Mouse (Mus musculus) stomach, postnatal 0 days (tissue): ENCODE data around the gene Zfp58. TPM values are rescaled to one million over a fixed set of nuclear protein-coding genes. Genes with fewer than 3 reads are reported as not detected.
"Not testable (repeated sequence)": the region's sequence is repeated elsewhere in the genome, so short reads cannot be mapped to it uniquely, and the experiment has no call there.

Source experiments
- ATAC-seq: fragments of 200-750 bp; cut with Nextera tagmentation; 2 replicates; pipeline ENCODE4 v1.8.0; 2017; ENCODE audit not compliant: low FRiP score, low TSS enrichment
- DNase-seq: peaks from one replicate; pipeline ENCODE4 v3.0.0-alpha.2; 2016; ENCODE audit warnings: low spot score
- H3K27ac ChIP-seq: fragments of 300-500 bp; sonication (generic); replicated peaks from 2 replicates; pipeline ENCODE4 v1.5.1; 2014; ENCODE audit warnings: mild to moderate bottlenecking, control low read depth
- H3K27me3 ChIP-seq: fragments of 300-500 bp; sonication (generic); 2 replicates; pipeline ENCODE4 v1.6.1; 2014; ENCODE audit warnings: low read length; ENCODE audit not compliant: control insufficient read depth, insufficient read depth
- H3K36me3 ChIP-seq: fragments of 300-500 bp; sonication (generic); 2 replicates; pipeline ENCODE4 v1.6.1; 2014; ENCODE audit warnings: low read length, mixed read lengths; ENCODE audit not compliant: control insufficient read depth, insufficient read depth
- H3K4me1 ChIP-seq: fragments of 300-500 bp; sonication (generic); replicated peaks from 2 replicates; pipeline ENCODE4 v1.6.1; 2014; ENCODE audit warnings: antibody characterized with exemption; ENCODE audit not compliant: control insufficient read depth, insufficient read depth
- H3K4me2 ChIP-seq: fragments of 300-500 bp; sonication (generic); replicated peaks from 2 replicates; pipeline ENCODE4 v1.6.1; 2014; ENCODE audit warnings: low read depth, mild to moderate bottlenecking, control low read depth, moderate library complexity
- H3K4me3 ChIP-seq: fragments of 300-500 bp; sonication (generic); 2 replicates; pipeline ENCODE4 v1.5.1; 2014; ENCODE audit warnings: low read depth, low read length, control low read depth
- H3K9ac ChIP-seq: fragments of 300-500 bp; sonication (generic); 2 replicates; pipeline ENCODE4 v1.6.1; 2014; ENCODE audit warnings: mild to moderate bottlenecking, low read length, control low read depth, mixed read lengths
- H3K9me3 ChIP-seq: fragments of 300-500 bp; sonication (generic); 2 replicates; pipeline ENCODE4 v1.6.1; 2016; ENCODE audit warnings: low read length; ENCODE audit not compliant: control insufficient read depth
- CTCF ChIP-seq: IDR thresholded peaks from 2 replicates; pipeline ENCODE4 v1.5.1; 2016; ENCODE audit warnings: antibody characterized with exemption, low read depth, mild to moderate bottlenecking, moderate library complexity
- EP300 ChIP-seq: optimal IDR thresholded peaks from 2 replicates; pipeline ENCODE3; 2016; ENCODE audit warnings: antibody characterized with exemption
- WGBS: fragments of 180-500 bp; shearing (Covaris S2); extraction: QIAGEN DNeasy Blood & Tissue Kit; methylation state at CpG from one replicate; pipeline ENCODE4 v1.1.7; 2014; 5-methylcytosine and 5-hydroxymethylcytosine counted together
- polyA plus RNA-seq: library from polyadenylated mRNA; unstranded; fragments of >200 nt; fragmentation: Nextera tagmentation; extraction: Ambion mirVana; gene quantifications from 2 replicates; pipeline ENCODE4 v1.2.1, GENCODE M21; 2015

Gene Zfp58
- polyA plus RNA-seq, 1 experiment from 2014 or later: 5.6 TPM

DNA sequence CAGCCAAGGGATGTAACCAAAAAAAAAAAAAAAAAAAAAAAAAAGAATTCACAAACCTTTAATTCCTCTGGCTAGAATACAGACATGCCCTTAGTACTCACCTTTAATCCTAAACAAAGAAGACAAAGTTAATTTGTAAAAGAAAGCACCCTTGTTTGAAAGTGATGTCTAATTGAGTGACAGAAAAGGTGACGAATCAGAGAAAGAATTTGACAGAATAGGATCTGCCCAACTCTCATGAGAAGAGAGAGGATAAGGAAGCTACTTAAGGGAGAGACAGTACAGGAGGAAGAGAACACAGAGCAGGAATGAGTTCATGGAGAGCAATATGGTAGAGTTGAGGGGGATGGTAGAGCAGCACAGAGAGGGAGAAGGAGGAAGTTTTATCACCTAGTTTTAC, 4.7 kb downstream of the Zfp58 start:
- DNase-seq (no peak), ATAC-seq (no peak)
- H3K4me1 ChIP-seq: no peaks in the 10 kb centered on the region
- H3K9me3 ChIP-seq: no peaks in the 10 kb centered on the region
- no peak overlapping the region for H3K4me3 ChIP-seq
- TF ChIP-seq CTCF: no peak
- TF ChIP-seq EP300: no peak
- H3K9ac ChIP-seq: no peak overlapping the region
- H3K27ac ChIP-seq: no peak overlapping the region
- H3K4me2 ChIP-seq: no peak overlapping the region
- H3K27me3 ChIP-seq: no peaks in the 10 kb centered on the region
- H3K36me3 ChIP-seq: peaks cover 16% of the 10 kb centered on the region
- WGBS: 97% methylated on average over 1 of the region's 1 CpGs

GRCm38 (mm10) chr13:67484424-67484811, 15.9 kb downstream of the Zfp58 start:
- Histone ChIP-seq H3K36me3 (no peaks in the 10 kb centered on the region), H3K4me3 (peak overlapping the region; percentile 59), H3K4me1 (no peaks in the 10 kb centered on the region), H3K9ac (peak overlapping the region; percentile 56), H3K27ac (no peak overlapping the region), H3K4me2 (peak overlapping the region; percentile 52), H3K27me3 (no peaks in the 10 kb centered on the region), H3K9me3 (0 out of 2 replicates have a peak, but pooled peaks cover 2% of the 10 kb centered on the region)
- WGBS: 31% methylated on average over 8 of the region's 8 CpGs
- TF ChIP-seq CTCF (no peak), EP300 (no peak)
- ATAC-seq (peak; percentile 48; the same call in 1 of the 2 replicates), DNase-seq (no peak)

GRCm38 (mm10) chr13:67483625-67484423, 16.5 kb downstream of the Zfp58 start, which contains the start of gene Zfp874b:
Zfp874b (minus strand) TSS chr13:67484258.
- ATAC-seq (peak; percentile 96), DNase-seq (peak; percentile 87)
- H3K9me3 ChIP-seq: no peaks in the 10 kb centered on the region
- peak within 1 kb of the TSS; percentile 52 for H3K4me2 ChIP-seq
- no peaks in the 10 kb centered on the region for H3K27me3 ChIP-seq
- H3K27ac ChIP-seq: no peak within 1 kb of the TSS; the same call in 1 of the 2 replicates
- H3K4me3 ChIP-seq: peak within 1 kb of the TSS; percentile 59
- peak within 1 kb of the TSS; percentile 56 for H3K9ac ChIP-seq
- TF ChIP-seq EP300: no peak
- TF ChIP-seq CTCF: no peak
- H3K4me1 ChIP-seq: no peaks in the 10 kb centered on the region
- 2% methylated on average over 20 of the region's 20 CpGs for WGBS
- no peaks in the 10 kb centered on the region for H3K36me3 ChIP-seq

- H3K27ac ChIP-seq: no peak overlapping the region
- H3K9me3 ChIP-seq: no peaks in the 10 kb centered on the region
- no peak overlapping the region for H3K4me2 ChIP-seq
- H3K36me3 ChIP-seq: no peaks in the 10 kb centered on the region
- 58% methylated on average over 4 of the region's 4 CpGs for WGBS
- TF ChIP-seq EP300 (no peak), CTCF (peak; percentile 29; the same call in 1 of the 2 replicates)
- no peak overlapping the region for H3K4me3 ChIP-seq
- no peaks in the 10 kb centered on the region for H3K27me3 ChIP-seq
- no peak for ATAC-seq
- DNase-seq: no peak
- no peak overlapping the region for H3K9ac ChIP-seq
- H3K4me1 ChIP-seq: no peaks in the 10 kb centered on the region
Observed at GRCm38 (mm10) chr13:67481528-67481927, 18.8 kb downstream of the Zfp58 start.

DNA sequence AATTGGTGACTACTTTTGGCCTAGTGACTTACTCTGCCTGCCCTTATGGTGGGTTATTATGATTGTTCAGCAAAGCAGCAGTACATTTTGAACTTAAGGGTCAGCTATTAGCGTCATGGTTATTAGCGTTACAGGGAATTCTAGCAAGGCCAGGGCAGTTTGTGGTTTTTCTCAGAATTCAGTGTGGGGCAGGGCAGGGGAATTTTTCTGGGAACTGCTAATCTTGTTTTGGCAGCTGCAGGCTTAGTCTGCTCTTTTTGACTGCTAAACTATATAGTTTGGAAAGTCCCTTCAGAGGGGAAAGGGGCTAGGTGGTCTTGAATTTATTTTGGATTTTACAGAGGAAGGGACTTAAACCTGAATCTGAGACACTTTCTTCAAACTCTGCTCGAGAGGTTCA, 31.1 kb downstream of the Zfp58 start:
- Histone ChIP-seq H3K27ac (no peak overlapping the region), H3K27me3 (no peaks in the 10 kb centered on the region), H3K4me2 (no peak overlapping the region), H3K9ac (no peak overlapping the region), H3K4me1 (no peaks in the 10 kb centered on the region), H3K4me3 (no peak overlapping the region), H3K9me3 (no peaks in the 10 kb centered on the region), H3K36me3 (no peaks in the 10 kb centered on the region)
- 88% methylated on average over 3 of the region's 3 CpGs for WGBS
- DNase-seq (no peak), ATAC-seq (no peak)
- TF ChIP-seq CTCF: no peak
- no peak for TF ChIP-seq EP300

DNA sequence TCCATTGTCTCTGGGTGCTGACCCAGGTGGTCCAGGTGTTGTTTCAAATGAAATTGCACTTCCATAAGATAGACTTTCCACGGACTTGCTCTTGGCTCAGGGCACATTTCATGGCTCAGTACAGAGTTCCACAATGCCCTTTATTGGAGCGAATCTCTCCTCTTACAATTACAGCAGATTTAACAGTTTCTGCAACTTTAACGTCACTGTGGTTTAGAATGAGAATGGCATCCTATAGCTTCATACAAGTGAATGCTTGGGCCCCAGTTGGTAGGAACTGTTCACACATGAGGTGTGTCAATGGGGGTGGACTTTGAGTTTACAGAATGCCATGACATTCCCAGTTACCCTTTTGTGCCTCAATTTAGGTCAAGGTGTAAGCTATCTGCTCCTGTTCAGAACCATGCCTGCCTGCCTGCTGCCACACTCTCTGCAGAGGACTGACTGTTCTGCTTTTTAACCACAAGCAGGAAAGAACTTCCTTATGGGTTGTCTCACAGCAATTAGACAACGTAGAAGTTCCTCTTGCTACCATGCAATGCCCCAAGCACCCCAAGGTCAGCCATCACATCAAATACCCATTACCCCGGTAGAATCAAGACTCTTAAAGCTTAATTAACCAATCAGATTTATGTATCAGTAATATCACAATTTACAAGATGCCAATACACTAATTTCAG, 36.7 kb downstream of the Zfp58 start:
- H3K27me3 ChIP-seq, H3K4me1 ChIP-seq, ATAC-seq, H3K27ac ChIP-seq, DNase-seq, H3K4me2 ChIP-seq, H3K36me3 ChIP-seq, H3K9ac ChIP-seq, H3K4me3 ChIP-seq, H3K9me3 ChIP-seq: not testable (repeated sequence)
- WGBS: 86% methylated on average over 2 of the region's 5 CpGs
